Mouse (Mus musculus) stomach, embryonic 16.5 days (tissue): ENCODE measurements around the gene Atp1a3. TPM values are rescaled to one million over a fixed set of nuclear protein-coding genes. Genes with fewer than 3 reads are reported as not detected.
A peak's percentile ranks its signal among the peaks of the same experiment; 100 is the strongest.
"Not testable (repeated sequence)": the region's sequence is repeated elsewhere in the genome, so short reads cannot be mapped to it uniquely, and the experiment has no call there.

ENCODE experiments used
- ATAC-seq: fragments of 200-750 bp; cut with Nextera tagmentation; 2 replicates; pipeline ENCODE4 v1.8.0; 2017; ENCODE audit warnings: moderate number of reproducible peaks, moderate TSS enrichment; ENCODE audit not compliant: insufficient read depth, low FRiP score
- H3K27ac ChIP-seq: fragments of 300-500 bp; sonication (generic); 2 replicates; pipeline ENCODE4 v1.5.1; 2014; ENCODE audit warnings: low read length
- H3K27me3 ChIP-seq: fragments of 300-500 bp; sonication (generic); 2 replicates; pipeline ENCODE4 v1.6.1; 2014; ENCODE audit warnings: low read length, control low read depth, mixed read lengths; ENCODE audit not compliant: control insufficient read depth, insufficient read depth
- H3K36me3 ChIP-seq: fragments of 300-500 bp; sonication (generic); 2 replicates; pipeline ENCODE4 v1.6.1; 2014; ENCODE audit warnings: low read length; ENCODE audit not compliant: control insufficient read depth, insufficient read depth
- H3K4me1 ChIP-seq: fragments of 300-500 bp; sonication (generic); 2 replicates; pipeline ENCODE4 v1.6.1; 2014; ENCODE audit warnings: low read length, control low read depth, mixed read lengths; ENCODE audit not compliant: control insufficient read depth, insufficient read depth
- H3K4me2 ChIP-seq: fragments of 300-500 bp; sonication (generic); 2 replicates; pipeline ENCODE4 v1.6.1; 2014; ENCODE audit warnings: low read depth, low read length, mixed read lengths
- H3K4me3 ChIP-seq: fragments of 300-500 bp; sonication (generic); replicated peaks from 2 replicates; pipeline ENCODE4 v1.5.1; 2014; ENCODE audit warnings: mild to moderate bottlenecking, low read length
- H3K9ac ChIP-seq: fragments of 300-500 bp; sonication (generic); 2 replicates; pipeline ENCODE4 v1.6.1; 2014; ENCODE audit warnings: low read length
- H3K9me3 ChIP-seq: fragments of 300-500 bp; sonication (generic); replicated peaks from 2 replicates; pipeline ENCODE4 v1.6.1; 2016; ENCODE audit warnings: low read length, control low read depth; ENCODE audit not compliant: control insufficient read depth
- WGBS: fragments of 180-500 bp; shearing (Covaris S2); extraction: QIAGEN DNeasy Blood & Tissue Kit; methylation state at CpG from one replicate; pipeline ENCODE4 v1.1.7; 2014; 5-methylcytosine and 5-hydroxymethylcytosine counted together
- polyA plus RNA-seq: library from polyadenylated mRNA; unstranded; fragments of >200 nt; fragmentation: Nextera tagmentation; extraction: Ambion mirVana; gene quantifications from 2 replicates; pipeline ENCODE4 v1.2.1, GENCODE M21; 2015

The Atp1a3 gene
- polyA plus RNA-seq, result 3.5 and 3.9 TPM in 2 replicates

DNA sequence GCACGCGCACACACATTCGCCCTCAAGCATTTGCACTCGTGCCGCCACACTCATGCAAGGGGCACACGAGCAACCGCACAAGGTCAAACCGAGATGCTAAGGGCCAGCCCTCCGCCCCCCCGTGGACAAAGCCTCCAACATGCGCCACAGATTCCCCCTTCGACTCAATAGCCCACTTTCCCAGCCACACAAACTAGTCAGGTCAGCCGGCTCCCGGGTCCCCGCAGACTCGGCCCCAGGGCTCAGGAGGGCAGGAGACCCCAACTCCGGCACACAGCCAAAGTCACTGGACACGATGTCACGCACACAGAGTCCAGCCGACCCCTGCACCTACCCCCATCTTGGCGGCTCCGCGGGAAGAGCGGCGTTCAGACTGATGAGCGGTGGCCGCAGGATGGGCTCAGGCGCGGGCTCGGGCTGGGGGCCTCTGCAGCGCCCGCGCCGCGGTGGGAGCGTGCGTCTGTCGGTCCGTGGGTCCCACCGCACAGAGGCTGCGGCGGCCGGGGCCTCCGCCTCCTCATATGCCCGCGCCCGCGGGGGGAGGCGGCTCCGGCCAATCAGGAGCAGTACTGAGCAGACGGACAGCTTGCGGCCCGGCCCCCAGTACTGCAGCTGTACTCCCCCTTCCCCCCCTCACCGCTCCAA is at the start of gene Atp1a3:
TSS of gene Atp1a3 (minus strand) at position 538 of the 645 bp plus-strand sequence.
- H3K27ac ChIP-seq, result no peak within 1 kb of the TSS
- ATAC-seq, result peak; percentile 70; the same call in 1 of the 2 replicates
- peak within 1 kb of the TSS; percentile 58 for H3K4me2 ChIP-seq
- 0 out of 2 replicates have a peak, but pooled peaks cover 6% of the 10 kb centered on the region for H3K4me1 ChIP-seq
- peaks cover 60% of the 10 kb centered on the region for H3K27me3 ChIP-seq
- 1% methylated on average over 54 of the region's 54 CpGs for WGBS
- peak within 1 kb of the TSS; percentile 54 for H3K9ac ChIP-seq
- H3K4me3 ChIP-seq, result peak within 1 kb of the TSS; percentile 41
- no peaks in the 10 kb centered on the region for H3K9me3 ChIP-seq
- no peaks in the 10 kb centered on the region for H3K36me3 ChIP-seq

DNA sequence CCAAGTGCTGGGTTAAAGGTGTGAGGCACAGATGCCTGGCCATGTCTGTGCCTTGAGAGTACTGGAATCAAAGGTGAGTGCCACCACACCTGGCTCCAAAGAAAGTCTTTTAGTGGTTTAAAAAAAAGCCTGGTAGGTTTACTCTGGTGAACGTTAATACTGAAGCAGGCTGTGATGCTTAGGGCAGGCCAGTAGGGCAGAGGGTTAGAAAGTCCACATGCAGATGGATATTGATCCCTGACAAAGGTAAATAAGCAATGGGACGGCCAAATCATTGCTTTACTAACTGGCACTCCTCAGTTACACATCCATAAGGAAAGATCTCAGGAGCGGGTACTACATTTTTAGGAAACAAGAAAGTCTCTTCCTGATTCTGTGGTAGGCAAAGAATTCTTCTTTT is 46.8 kb upstream of the Atp1a3 start:
- 67% methylated on average over 3 of the region's 3 CpGs for WGBS
- Histone ChIP-seq H3K9me3 (no peaks in the 10 kb centered on the region), H3K27me3 (no peaks in the 10 kb centered on the region), H3K27ac (no peak overlapping the region), H3K4me1 (no peaks in the 10 kb centered on the region), H3K4me2 (no peak overlapping the region), H3K36me3 (no peaks in the 10 kb centered on the region; the same call in 1 of the 2 replicates), H3K4me3 (no peak overlapping the region), H3K9ac (no peak overlapping the region)
- ATAC-seq, result no peak

DNA sequence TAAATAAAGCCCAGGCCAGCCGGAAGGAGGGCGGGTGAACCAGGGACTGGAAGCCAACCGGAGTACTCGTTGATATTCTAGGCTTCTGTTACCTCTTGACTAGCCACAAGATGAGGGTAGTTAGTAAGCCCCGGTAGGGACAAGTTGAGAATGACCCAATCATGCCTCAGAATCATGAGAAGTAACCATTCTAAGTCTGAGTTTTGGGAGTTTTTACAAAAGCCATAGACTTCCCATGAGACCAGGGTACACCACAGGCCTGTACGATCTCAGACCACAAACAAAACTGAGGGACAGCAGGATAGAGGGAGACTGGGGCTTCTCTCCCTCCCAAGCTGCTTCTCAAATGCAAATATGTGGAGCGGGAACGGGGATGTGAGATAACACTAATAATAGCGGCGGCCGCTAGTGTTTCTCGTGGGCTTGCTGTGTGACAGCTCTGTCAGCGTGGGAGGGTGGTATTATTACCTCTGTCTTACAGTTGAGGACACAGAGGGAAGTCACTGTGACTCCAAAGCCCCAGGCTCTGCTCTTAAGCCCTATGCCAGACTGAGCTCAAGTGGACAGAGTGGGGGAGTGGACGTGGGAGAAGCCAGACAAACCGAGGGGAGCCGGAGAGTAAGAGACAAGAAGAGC is 43.7 kb upstream of the Atp1a3 start:
- 79% methylated on average over 16 of the region's 16 CpGs for WGBS
- ATAC-seq, result no peak
- H3K4me3 ChIP-seq, result no peak overlapping the region
- no peaks in the 10 kb centered on the region for H3K27me3 ChIP-seq
- no peak overlapping the region for H3K4me2 ChIP-seq
- H3K27ac ChIP-seq, result no peak overlapping the region
- H3K4me1 ChIP-seq, result no peaks in the 10 kb centered on the region
- no peaks in the 10 kb centered on the region for H3K36me3 ChIP-seq
- H3K9ac ChIP-seq, result no peak overlapping the region
- no peaks in the 10 kb centered on the region for H3K9me3 ChIP-seq

DNA sequence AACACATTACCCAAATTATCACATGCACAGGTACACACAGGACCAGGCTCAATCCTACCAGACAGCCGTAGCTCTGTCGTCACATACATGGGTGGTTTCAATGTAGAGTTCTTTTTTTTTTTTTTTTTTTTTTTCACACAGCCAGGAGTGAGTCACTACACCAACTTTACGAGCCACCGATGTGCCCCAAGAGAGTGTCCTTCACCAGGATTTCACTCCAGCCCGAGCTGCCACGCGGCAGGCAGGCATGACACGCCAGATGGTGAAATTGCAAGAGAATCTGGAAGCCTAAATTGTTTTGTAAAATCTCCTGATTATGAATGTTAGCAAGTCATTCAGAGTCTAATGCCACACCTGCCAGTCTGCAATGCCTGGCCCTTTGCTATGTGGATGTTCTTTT is 41.6 kb upstream of the Atp1a3 start:
- no peak overlapping the region for H3K9ac ChIP-seq
- no peaks in the 10 kb centered on the region for H3K36me3 ChIP-seq
- no peak overlapping the region for H3K27ac ChIP-seq
- H3K4me3 ChIP-seq, result no peak overlapping the region
- no peaks in the 10 kb centered on the region for H3K27me3 ChIP-seq
- no peak for ATAC-seq
- H3K9me3 ChIP-seq, result no peaks in the 10 kb centered on the region
- no peak overlapping the region for H3K4me2 ChIP-seq
- H3K4me1 ChIP-seq, result no peaks in the 10 kb centered on the region
- 87% methylated on average over 8 of the region's 8 CpGs for WGBS

DNA sequence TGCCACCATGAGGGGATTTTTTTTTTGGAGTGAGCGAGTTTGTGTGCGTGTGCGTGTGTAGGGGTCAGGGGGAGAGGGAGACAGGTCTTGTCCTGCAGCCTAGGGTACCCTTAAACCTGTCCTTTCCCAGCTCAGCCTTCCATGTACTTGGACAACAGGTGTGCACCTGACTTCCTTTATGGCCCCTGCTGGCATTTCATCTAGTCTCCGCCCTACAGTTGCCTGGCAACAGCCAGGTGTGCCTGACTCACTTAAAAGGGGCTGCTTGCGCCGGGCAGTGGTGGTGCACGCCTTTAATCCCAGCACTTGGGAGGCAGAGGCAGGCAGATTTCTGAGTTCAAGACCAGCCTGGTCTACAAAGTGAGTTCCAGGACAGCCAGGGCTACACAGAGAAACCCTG is 38.8 kb upstream of the Atp1a3 start:
- not testable (repeated sequence) for H3K27me3 ChIP-seq, H3K9ac ChIP-seq, ATAC-seq, H3K27ac ChIP-seq, H3K36me3 ChIP-seq, H3K4me1 ChIP-seq, H3K4me3 ChIP-seq, H3K9me3 ChIP-seq, H3K4me2 ChIP-seq
- WGBS, result 86% methylated on average over 7 of the region's 7 CpGs

DNA sequence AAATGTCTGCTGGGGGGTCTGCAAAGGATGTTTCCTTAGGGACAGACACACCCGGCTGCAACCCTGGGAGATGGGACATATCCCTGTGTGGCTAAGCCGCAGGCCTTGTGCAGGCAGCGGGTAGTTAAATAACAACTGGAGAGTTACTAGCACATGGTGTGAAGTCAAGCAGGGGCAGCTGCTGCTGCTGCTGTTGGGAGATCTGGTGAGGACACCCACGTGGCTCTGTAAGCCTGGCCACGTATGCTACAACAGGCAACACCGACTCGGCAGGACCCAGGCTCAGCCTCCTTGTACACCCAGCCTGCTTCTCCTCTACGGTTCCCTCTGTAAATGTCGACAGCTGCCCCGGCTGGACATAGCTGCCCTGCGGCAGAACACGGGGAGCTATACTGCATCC is 36.2 kb upstream of the Atp1a3 start:
- Histone ChIP-seq H3K9me3 (no peaks in the 10 kb centered on the region), H3K36me3 (no peaks in the 10 kb centered on the region), H3K27me3 (no peaks in the 10 kb centered on the region), H3K4me1 (no peaks in the 10 kb centered on the region), H3K4me2 (no peak overlapping the region), H3K9ac (no peak overlapping the region), H3K27ac (no peak overlapping the region), H3K4me3 (no peak overlapping the region)
- ATAC-seq, result no peak
- 86% methylated on average over 12 of the region's 12 CpGs for WGBS

DNA sequence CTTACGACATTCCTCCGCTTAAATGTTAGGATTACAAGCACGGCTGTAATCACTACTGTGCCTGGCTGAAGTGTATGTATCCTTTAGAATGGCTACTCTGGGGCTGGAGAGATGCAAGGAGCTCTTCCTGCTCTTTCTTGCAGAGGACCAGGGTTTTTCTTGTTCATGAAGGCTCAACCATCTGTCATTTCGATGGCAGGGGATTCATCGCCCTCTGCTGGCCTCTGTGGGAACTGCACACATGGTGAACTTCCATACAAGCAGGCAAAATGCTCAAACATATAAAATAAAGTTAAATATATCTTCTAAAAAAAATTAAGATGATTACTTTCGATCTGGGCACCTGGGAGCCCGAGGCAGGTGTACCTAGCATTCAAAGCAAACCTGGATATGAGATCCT is 30.2 kb upstream of the Atp1a3 start:
- Histone ChIP-seq H3K36me3 (no peaks in the 10 kb centered on the region), H3K4me3 (no peak overlapping the region), H3K27me3 (no peaks in the 10 kb centered on the region), H3K4me2 (no peak overlapping the region), H3K9ac (no peak overlapping the region), H3K9me3 (no peaks in the 10 kb centered on the region), H3K4me1 (no peaks in the 10 kb centered on the region), H3K27ac (no peak overlapping the region)
- ATAC-seq, result no peak
- 57% methylated on average over 7 of the region's 7 CpGs for WGBS

DNA sequence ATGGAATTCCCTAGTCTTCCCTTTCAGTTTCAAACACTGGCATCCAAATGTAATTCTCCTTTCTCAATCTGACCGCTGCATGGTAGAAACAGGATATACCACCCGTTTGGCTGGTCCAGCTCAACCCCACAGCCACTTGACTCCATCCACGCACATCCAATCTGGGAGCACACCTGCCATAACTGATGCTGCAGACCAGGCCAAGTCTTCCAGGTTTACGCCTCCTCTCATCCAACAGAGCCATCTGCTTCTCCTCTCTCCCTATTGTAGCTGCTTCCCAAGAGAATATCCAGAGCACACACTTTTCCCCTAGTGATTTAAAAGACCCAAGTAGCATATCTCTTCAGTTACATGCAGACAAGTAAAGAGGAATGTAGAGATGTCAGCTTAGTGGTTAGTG is 29.0 kb upstream of the Atp1a3 start:
- H3K9me3 ChIP-seq, result no peaks in the 10 kb centered on the region
- H3K27ac ChIP-seq, result no peak overlapping the region
- WGBS, result 91% methylated on average over 4 of the region's 4 CpGs
- no peak overlapping the region for H3K9ac ChIP-seq
- H3K4me3 ChIP-seq, result no peak overlapping the region
- no peaks in the 10 kb centered on the region for H3K36me3 ChIP-seq
- no peak for ATAC-seq
- H3K4me1 ChIP-seq, result no peaks in the 10 kb centered on the region
- no peak overlapping the region for H3K4me2 ChIP-seq
- no peaks in the 10 kb centered on the region for H3K27me3 ChIP-seq

DNA sequence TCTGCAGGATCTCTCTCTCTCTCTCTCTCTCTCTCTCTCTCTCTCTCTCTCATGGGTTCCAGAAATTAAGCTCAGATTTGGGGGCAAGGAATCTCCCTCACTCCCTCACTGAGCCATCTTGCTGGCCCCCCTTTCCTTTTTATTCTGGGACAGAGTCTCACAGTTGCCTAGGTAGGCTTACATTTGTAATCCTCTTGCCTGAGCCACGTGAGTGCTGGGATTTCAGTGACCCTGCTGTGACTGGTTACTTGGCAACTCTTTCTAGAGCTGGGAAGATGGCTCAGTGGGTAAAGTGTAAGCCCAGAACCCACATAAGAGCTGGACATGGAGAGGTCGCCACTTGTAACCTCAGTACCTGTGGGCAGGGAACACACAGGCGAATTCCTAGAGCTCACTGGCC is 25.8 kb upstream of the Atp1a3 start:
- Histone ChIP-seq H3K4me1 (no peaks in the 10 kb centered on the region), H3K27ac (no peak overlapping the region), H3K4me2 (no peak overlapping the region), H3K9me3 (no peaks in the 10 kb centered on the region), H3K4me3 (no peak overlapping the region), H3K36me3 (0 out of 2 replicates have a peak, but pooled peaks cover 3% of the 10 kb centered on the region), H3K27me3 (no peaks in the 10 kb centered on the region), H3K9ac (no peak overlapping the region)
- whole genome bisulfite sequencing, result 78% methylated on average over 3 of the region's 3 CpGs
- ATAC-seq, result no peak
